Mouse (Mus musculus): ENCODE measurements around the gene Gnl1. TPM values are rescaled to one million over a fixed set of nuclear protein-coding genes. Genes with fewer than 3 reads are reported as not detected.
"Not testable (repeated sequence)": the region's sequence is repeated elsewhere in the genome, so short reads cannot be mapped to it uniquely, and the experiment has no call there.

Gnl1 gene
- polyA plus RNA-seq (2014; fragmentation: Nextera tagmentation; extraction: Ambion mirVana), result 26.0 and 30.6 TPM in 2 replicates

- WGBS, result under 1% methylated on average over 90 of the region's 109 CpGs
- Histone ChIP-seq H3K4me2 (peak within 1 kb of the TSS; percentile 77), H3K27ac (ENCODE audit: low read depth, low read length) (peak within 1 kb of the TSS; percentile 90), H3K36me3 (ENCODE audit: control insufficient read depth, insufficient read depth, low read length) (peaks cover 7% of the 10 kb centered on the region; the same call in 1 of the 2 replicates), H3K9me3 (ENCODE audit: control insufficient read depth, low read length) (no peaks in the 10 kb centered on the region), H3K4me1 (ENCODE audit: control insufficient read depth, insufficient read depth, low read length) (peaks cover 17% of the 10 kb centered on the region), H3K27me3 (ENCODE audit: control insufficient read depth, insufficient read depth, low read length) (no peaks in the 10 kb centered on the region), H3K9ac (ENCODE audit: low read length) (peak within 1 kb of the TSS; percentile 83), H3K4me3 (ENCODE audit: low read depth, low read length) (peak within 1 kb of the TSS; percentile 91)
- ATAC-seq (ENCODE audit: low FRiP score) (peak; percentile 86), DNase-seq (ENCODE audit: low spot score, missing footprints) (peak; percentile 99)
Observed at GRCm38 (mm10) chr17:35979401-35980362, at the start of gene Gnl1, which contains the start of gene Prr3. Gene Gnl1 (plus strand): TSS chr17:35979851. Gene Prr3 (minus strand): TSS chr17:35980236.

- no peaks in the 10 kb centered on the region for H3K4me1 ChIP-seq (ENCODE audit: control insufficient read depth, insufficient read depth, low read length)
- WGBS, result 95% methylated on average over 12 of the region's 12 CpGs
- no peak overlapping the region for H3K4me3 ChIP-seq (ENCODE audit: low read depth, low read length)
- no peak for DNase-seq (ENCODE audit: low spot score, missing footprints)
- no peaks in the 10 kb centered on the region for H3K27me3 ChIP-seq (ENCODE audit: control insufficient read depth, insufficient read depth, low read length)
- H3K36me3 ChIP-seq (ENCODE audit: control insufficient read depth, insufficient read depth, low read length), result peaks cover 34% of the 10 kb centered on the region
- no peak overlapping the region for H3K27ac ChIP-seq (ENCODE audit: low read depth, low read length)
- no peak overlapping the region for H3K9ac ChIP-seq (ENCODE audit: low read length)
- H3K4me2 ChIP-seq, result no peak overlapping the region
- H3K9me3 ChIP-seq (ENCODE audit: control insufficient read depth, low read length), result no peaks in the 10 kb centered on the region
- no peak for ATAC-seq (ENCODE audit: low FRiP score)
Observed at GRCm38 (mm10) chr17:35930627-35931026, 49.0 kb upstream of the Gnl1 start.

GRCm38 (mm10) chr17:35932608-35933007, 47.0 kb upstream of the Gnl1 start:
- no peaks in the 10 kb centered on the region for H3K9me3 ChIP-seq (ENCODE audit: control insufficient read depth, low read length)
- H3K4me2 ChIP-seq, result no peak overlapping the region
- H3K27me3 ChIP-seq (ENCODE audit: control insufficient read depth, insufficient read depth, low read length), result no peaks in the 10 kb centered on the region
- peaks cover 26% of the 10 kb centered on the region for H3K36me3 ChIP-seq (ENCODE audit: control insufficient read depth, insufficient read depth, low read length)
- 98% methylated on average over 4 of the region's 4 CpGs for WGBS
- no peak overlapping the region for H3K4me3 ChIP-seq (ENCODE audit: low read depth, low read length)
- H3K27ac ChIP-seq (ENCODE audit: low read depth, low read length), result no peak overlapping the region
- no peaks in the 10 kb centered on the region for H3K4me1 ChIP-seq (ENCODE audit: control insufficient read depth, insufficient read depth, low read length)
- H3K9ac ChIP-seq (ENCODE audit: low read length), result no peak overlapping the region
- DNase-seq (ENCODE audit: low spot score, missing footprints) (no peak), ATAC-seq (ENCODE audit: low FRiP score) (no peak)

GRCm38 (mm10) chr17:35935763-35936162, 43.9 kb upstream of the Gnl1 start:
- not testable (repeated sequence) for H3K4me3 ChIP-seq (ENCODE audit: low read depth, low read length); DNase-seq (ENCODE audit: low spot score, missing footprints); H3K36me3 ChIP-seq (ENCODE audit: control insufficient read depth, insufficient read depth, low read length); ATAC-seq (ENCODE audit: low FRiP score); H3K9ac ChIP-seq (ENCODE audit: low read length); H3K4me1 ChIP-seq (ENCODE audit: control insufficient read depth, insufficient read depth, low read length); H3K27ac ChIP-seq (ENCODE audit: low read depth, low read length); H3K9me3 ChIP-seq (ENCODE audit: control insufficient read depth, low read length); H3K4me2 ChIP-seq; H3K27me3 ChIP-seq (ENCODE audit: control insufficient read depth, insufficient read depth, low read length)
- WGBS, result 89% methylated on average over 14 of the region's 14 CpGs

DNA sequence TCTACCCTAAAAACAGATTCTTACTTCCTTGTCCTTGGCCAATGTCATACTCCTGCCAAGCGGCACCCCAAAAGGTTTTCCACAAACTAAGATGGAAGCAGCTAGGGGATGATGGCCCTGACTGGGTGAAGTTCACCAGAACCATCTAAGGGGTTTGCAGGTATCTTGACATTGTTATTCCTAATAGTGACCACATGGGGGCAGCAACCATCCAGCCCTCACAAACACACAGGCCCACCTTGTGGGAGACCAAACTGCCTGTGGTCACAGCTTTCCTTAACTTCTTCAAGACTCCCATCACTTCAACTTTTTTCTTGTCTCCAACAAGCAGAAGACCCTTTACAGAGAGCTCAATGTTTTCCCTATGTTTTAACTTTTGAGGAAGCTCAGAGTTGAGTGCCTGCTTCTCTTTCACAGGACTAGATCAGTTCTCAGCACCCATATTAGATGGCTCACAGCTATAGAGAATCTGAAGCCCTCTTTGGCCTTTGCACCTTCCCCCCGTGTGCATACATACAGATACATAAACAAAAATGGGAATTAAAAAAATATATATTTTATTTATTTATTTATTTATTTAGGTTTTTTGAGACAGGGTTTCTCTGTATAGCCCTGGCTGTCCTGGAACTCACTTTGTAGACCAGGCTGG, 41.8 kb upstream of the Gnl1 start:
- no peak overlapping the region for H3K27ac ChIP-seq (ENCODE audit: low read depth, low read length)
- ATAC-seq (ENCODE audit: low FRiP score), result peak; percentile 33; the same call in 1 of the 2 replicates
- WGBS, result 45% methylated on average over 2 of the region's 2 CpGs

DNA sequence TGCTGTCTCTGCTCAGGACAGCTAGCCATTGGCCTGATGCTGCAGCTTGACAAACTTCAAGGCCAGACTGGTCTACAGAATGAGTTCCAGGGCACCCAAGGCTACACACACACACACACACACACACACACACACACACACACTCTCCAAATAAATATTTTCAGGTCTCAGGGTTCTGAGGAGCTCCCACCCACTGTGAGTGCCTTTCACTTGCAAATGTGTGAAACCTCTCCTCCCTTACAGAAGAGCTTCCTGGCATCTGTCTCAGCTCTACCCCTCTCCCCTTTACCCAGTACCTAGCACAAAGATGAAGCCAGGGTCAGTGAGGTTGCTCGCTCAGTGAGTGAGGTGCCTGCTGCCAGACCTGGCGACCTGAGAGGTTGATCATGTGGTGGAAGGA, 40.5 kb upstream of the Gnl1 start:
- Histone ChIP-seq H3K9me3 (ENCODE audit: control insufficient read depth, low read length) (no peaks in the 10 kb centered on the region), H3K4me1 (ENCODE audit: control insufficient read depth, insufficient read depth, low read length) (no peaks in the 10 kb centered on the region), H3K27ac (ENCODE audit: low read depth, low read length) (no peak overlapping the region), H3K36me3 (ENCODE audit: control insufficient read depth, insufficient read depth, low read length) (no peaks in the 10 kb centered on the region), H3K27me3 (ENCODE audit: control insufficient read depth, insufficient read depth, low read length) (no peaks in the 10 kb centered on the region), H3K9ac (ENCODE audit: low read length) (no peak overlapping the region), H3K4me3 (ENCODE audit: low read depth, low read length) (no peak overlapping the region), H3K4me2 (no peak overlapping the region)
- ATAC-seq (ENCODE audit: low FRiP score) (no peak), DNase-seq (ENCODE audit: low spot score, missing footprints) (no peak)
- WGBS, result 55% methylated on average over 2 of the region's 2 CpGs

More for the DNA sequence above, 41.8 kb upstream of the Gnl1 start:
- Histone ChIP-seq H3K36me3 (ENCODE audit: control insufficient read depth, insufficient read depth, low read length) (no peaks in the 10 kb centered on the region), H3K27me3 (ENCODE audit: control insufficient read depth, insufficient read depth, low read length) (no peaks in the 10 kb centered on the region), H3K4me3 (ENCODE audit: low read depth, low read length) (no peak overlapping the region), H3K9me3 (ENCODE audit: control insufficient read depth, low read length) (no peaks in the 10 kb centered on the region), H3K4me1 (ENCODE audit: control insufficient read depth, insufficient read depth, low read length) (no peaks in the 10 kb centered on the region), H3K4me2 (no peak overlapping the region), H3K9ac (ENCODE audit: low read length) (no peak overlapping the region)
- DNase-seq (ENCODE audit: low spot score, missing footprints), result no peak

- DNase-seq (ENCODE audit: low spot score, missing footprints), result no peak
- Histone ChIP-seq H3K27ac (ENCODE audit: low read depth, low read length) (no peak overlapping the region), H3K4me2 (no peak overlapping the region), H3K27me3 (ENCODE audit: control insufficient read depth, insufficient read depth, low read length) (no peaks in the 10 kb centered on the region), H3K9me3 (ENCODE audit: control insufficient read depth, low read length) (no peaks in the 10 kb centered on the region), H3K9ac (ENCODE audit: low read length) (no peak overlapping the region), H3K4me3 (ENCODE audit: low read depth, low read length) (no peak overlapping the region), H3K36me3 (ENCODE audit: control insufficient read depth, insufficient read depth, low read length) (no peaks in the 10 kb centered on the region), H3K4me1 (ENCODE audit: control insufficient read depth, insufficient read depth, low read length) (no peaks in the 10 kb centered on the region)
- WGBS, result 46% methylated on average over 1 of the region's 1 CpGs
- no peak for ATAC-seq (ENCODE audit: low FRiP score)
Observed at GRCm38 (mm10) chr17:35939941-35940340, 39.7 kb upstream of the Gnl1 start.

DNA sequence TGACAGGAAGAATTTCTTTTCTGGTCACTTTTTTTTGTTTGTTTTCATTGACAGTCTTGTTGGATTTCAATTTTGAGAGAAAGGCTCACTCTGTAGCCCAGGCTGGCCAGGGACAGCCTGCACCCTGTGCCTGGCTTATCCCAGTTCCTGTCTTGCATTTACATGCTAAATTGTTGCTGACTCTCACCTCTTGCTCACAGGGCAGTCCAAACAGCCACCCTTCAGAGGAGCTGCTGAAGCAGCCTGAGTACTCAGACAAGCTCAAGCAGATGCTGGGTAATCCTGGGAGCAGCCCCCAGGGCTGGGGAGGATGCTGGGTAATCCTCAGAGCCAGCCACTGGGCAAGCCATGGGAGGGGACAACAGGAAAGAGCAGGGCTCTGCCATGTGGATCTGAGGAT, 28.7 kb upstream of the Gnl1 start:
- not testable (repeated sequence) for DNase-seq (ENCODE audit: low spot score, missing footprints); H3K9ac ChIP-seq (ENCODE audit: low read length); ATAC-seq (ENCODE audit: low FRiP score); H3K27ac ChIP-seq (ENCODE audit: low read depth, low read length); H3K4me1 ChIP-seq (ENCODE audit: control insufficient read depth, insufficient read depth, low read length); H3K27me3 ChIP-seq (ENCODE audit: control insufficient read depth, insufficient read depth, low read length); H3K9me3 ChIP-seq (ENCODE audit: control insufficient read depth, low read length); H3K4me2 ChIP-seq; H3K36me3 ChIP-seq (ENCODE audit: control insufficient read depth, insufficient read depth, low read length); H3K4me3 ChIP-seq (ENCODE audit: low read depth, low read length)

GRCm38 (mm10) chr17:35952559-35952958, 27.1 kb upstream of the Gnl1 start:
- H3K4me1 ChIP-seq (ENCODE audit: control insufficient read depth, insufficient read depth, low read length); ATAC-seq (ENCODE audit: low FRiP score); H3K27me3 ChIP-seq (ENCODE audit: control insufficient read depth, insufficient read depth, low read length); H3K4me2 ChIP-seq; H3K27ac ChIP-seq (ENCODE audit: low read depth, low read length); DNase-seq (ENCODE audit: low spot score, missing footprints); H3K4me3 ChIP-seq (ENCODE audit: low read depth, low read length); H3K36me3 ChIP-seq (ENCODE audit: control insufficient read depth, insufficient read depth, low read length); H3K9me3 ChIP-seq (ENCODE audit: control insufficient read depth, low read length); H3K9ac ChIP-seq (ENCODE audit: low read length): not testable (repeated sequence)
- 86% methylated on average over 2 of the region's 3 CpGs for WGBS

Data from midbrain, embryonic 11.5 days (tissue).